Mouse (Mus musculus) hindbrain, embryonic 15.5 days (tissue): ENCODE measurements around the gene Lsamp. TPM values are rescaled to one million over a fixed set of nuclear protein-coding genes. Genes with fewer than 3 reads are reported as not detected.
A peak's percentile ranks its signal among the peaks of the same experiment; 100 is the strongest.

ENCODE experiments used
- ATAC-seq: fragments of 200-750 bp; cut with Nextera tagmentation; 2 replicates; pipeline ENCODE4 v1.8.0; 2017; ENCODE audit warnings: low read depth, moderate number of reproducible peaks, moderate TSS enrichment; ENCODE audit not compliant: low FRiP score
- H3K27ac ChIP-seq: fragments of 300-500 bp; sonication (generic); replicated peaks from 2 replicates; pipeline ENCODE4 v1.5.1; 2015; ENCODE audit warnings: mild to moderate bottlenecking, inconsistent platforms
- H3K27me3 ChIP-seq: fragments of 300-500 bp; sonication (generic); 2 replicates; pipeline ENCODE4 v1.6.1; 2015; ENCODE audit warnings: control low read depth, inconsistent platforms
- H3K36me3 ChIP-seq: fragments of 300-500 bp; sonication (generic); 2 replicates; pipeline ENCODE4 v1.6.1; 2015; ENCODE audit warnings: control low read depth, inconsistent platforms
- H3K4me1 ChIP-seq: fragments of 300-500 bp; sonication (generic); replicated peaks from 2 replicates; pipeline ENCODE4 v1.6.1; 2015; ENCODE audit warnings: control low read depth, inconsistent platforms
- H3K4me2 ChIP-seq: fragments of 300-500 bp; sonication (generic); 2 replicates; pipeline ENCODE4 v1.6.1; 2015; ENCODE audit warnings: moderate library complexity, mild to moderate bottlenecking, inconsistent platforms
- H3K4me3 ChIP-seq: fragments of 300-500 bp; sonication (generic); 2 replicates; pipeline ENCODE4 v1.5.1; 2015; ENCODE audit warnings: mild to moderate bottlenecking, inconsistent platforms
- H3K9ac ChIP-seq: fragments of 300-500 bp; sonication (generic); 2 replicates; pipeline ENCODE4 v1.6.1; 2015; ENCODE audit warnings: inconsistent platforms
- H3K9me3 ChIP-seq: fragments of 300-500 bp; sonication (generic); 2 replicates; pipeline ENCODE4 v1.6.1; 2016; ENCODE audit warnings: control low read depth, inconsistent platforms
- WGBS: fragments of 180-500 bp; shearing (Covaris S2); methylation state at CpG from one replicate; pipeline ENCODE4 v1.1.7; 2015; 5-methylcytosine and 5-hydroxymethylcytosine counted together
- polyA plus RNA-seq: library from polyadenylated mRNA; unstranded; fragments of >200 nt; fragmentation: Nextera tagmentation; extraction: Ambion mirVana; gene quantifications from 2 replicates; pipeline ENCODE4 v1.2.1, GENCODE M21; 2015

Gene Lsamp
- polyA plus RNA-seq, 1 experiment from 2014 or later = 89.3 TPM

- H3K9ac ChIP-seq = no peak overlapping the region
- H3K4me1 ChIP-seq = peaks cover 26% of the 10 kb centered on the region
- H3K4me3 ChIP-seq = no peak overlapping the region
- H3K9me3 ChIP-seq = no peaks in the 10 kb centered on the region
- no peaks in the 10 kb centered on the region for H3K36me3 ChIP-seq
- H3K4me2 ChIP-seq = no peak overlapping the region
- no peak overlapping the region for H3K27ac ChIP-seq
- WGBS = 47% methylated on average over 3 of the region's 3 CpGs
- peak; percentile 79 for ATAC-seq
- H3K27me3 ChIP-seq = no peaks in the 10 kb centered on the region
Measured at GRCm38 (mm10) chr16:40710068-40710467, 725.9 kb downstream of the Lsamp start.

DNA sequence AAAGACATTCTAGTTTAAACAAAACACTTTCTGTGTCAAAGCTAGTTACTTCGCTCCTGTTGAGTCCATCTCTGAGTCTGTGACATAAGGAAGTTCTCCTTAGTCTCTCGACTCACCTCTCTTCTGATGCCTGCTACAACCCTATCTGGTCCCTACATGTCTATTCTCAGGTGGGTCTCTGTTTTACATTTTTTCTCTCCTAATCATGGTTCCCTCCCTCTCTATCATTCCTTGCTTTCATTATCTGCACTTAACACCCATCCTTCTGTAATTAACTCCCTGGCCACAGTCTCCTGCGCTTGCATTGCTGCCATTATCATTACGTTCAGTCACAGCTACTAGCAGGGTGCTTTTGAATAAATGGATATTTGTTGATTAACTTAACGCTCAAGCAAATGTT lies 726.3 kb downstream of the Lsamp start:
- WGBS = 57% methylated on average over 5 of the region's 5 CpGs
- no peak overlapping the region for H3K27ac ChIP-seq
- no peak overlapping the region for H3K4me3 ChIP-seq
- H3K27me3 ChIP-seq = no peaks in the 10 kb centered on the region
- H3K9ac ChIP-seq = no peak overlapping the region
- no peak overlapping the region for H3K4me2 ChIP-seq
- H3K4me1 ChIP-seq = peaks cover 26% of the 10 kb centered on the region
- no peaks in the 10 kb centered on the region for H3K9me3 ChIP-seq
- no peaks in the 10 kb centered on the region for H3K36me3 ChIP-seq
- 0 out of 2 replicates have a peak, but pooled peaks have one; percentile 19 for ATAC-seq

DNA sequence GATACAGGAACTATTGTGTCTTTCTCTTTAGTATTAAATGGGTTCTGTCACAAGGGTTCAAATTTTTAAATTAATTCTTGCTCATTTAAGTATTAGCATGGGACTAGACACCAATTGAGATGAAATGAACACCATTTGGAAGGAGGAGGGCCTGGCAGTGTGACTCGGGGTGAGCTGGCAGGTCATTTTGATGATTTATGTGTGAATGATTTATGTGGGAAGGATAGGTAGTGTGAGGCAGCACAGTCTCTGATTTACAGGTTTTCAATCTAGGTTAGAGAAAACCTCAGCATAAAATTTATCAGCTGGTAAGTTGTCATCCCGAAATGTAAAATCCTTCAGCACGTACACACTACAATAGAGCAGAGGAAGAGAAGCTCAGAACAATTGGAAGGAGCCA lies 729.6 kb downstream of the Lsamp start:
- no peaks in the 10 kb centered on the region for H3K36me3 ChIP-seq
- no peak for ATAC-seq
- H3K27me3 ChIP-seq = no peaks in the 10 kb centered on the region
- 56% methylated on average over 3 of the region's 3 CpGs for WGBS
- H3K4me1 ChIP-seq = peaks cover 13% of the 10 kb centered on the region
- no peak overlapping the region for H3K9ac ChIP-seq
- no peak overlapping the region for H3K27ac ChIP-seq
- H3K4me3 ChIP-seq = no peak overlapping the region
- H3K4me2 ChIP-seq = no peak overlapping the region
- H3K9me3 ChIP-seq = no peaks in the 10 kb centered on the region

DNA sequence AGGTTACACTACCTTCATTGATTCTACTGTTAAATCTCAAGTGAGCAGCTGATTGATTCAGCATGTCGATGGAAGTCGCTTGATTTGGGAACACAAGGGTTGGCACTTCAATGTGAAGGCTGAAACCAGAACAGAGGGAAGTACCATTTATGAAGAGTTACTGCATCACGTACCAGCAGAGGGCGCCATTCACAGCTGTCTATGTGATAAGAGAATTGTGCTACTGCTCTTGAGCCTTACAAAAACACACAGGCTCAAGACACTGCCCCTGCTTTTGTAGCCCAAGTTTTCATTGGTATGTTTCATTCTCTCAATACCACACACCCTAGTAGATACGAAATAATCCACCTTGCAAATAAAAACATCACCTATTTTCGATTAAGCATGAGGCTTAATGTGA lies 754.9 kb downstream of the Lsamp start:
- 45% methylated on average over 6 of the region's 6 CpGs for WGBS
- Histone ChIP-seq H3K4me3 (no peak overlapping the region), H3K4me1 (no peaks in the 10 kb centered on the region), H3K36me3 (no peaks in the 10 kb centered on the region), H3K4me2 (no peak overlapping the region), H3K9ac (no peak overlapping the region), H3K27ac (peak overlapping the region; percentile 45), H3K27me3 (no peaks in the 10 kb centered on the region), H3K9me3 (no peaks in the 10 kb centered on the region)
- ATAC-seq = no peak

- Histone ChIP-seq H3K4me1 (no peaks in the 10 kb centered on the region), H3K9ac (no peak overlapping the region), H3K27ac (peak overlapping the region; percentile 45), H3K27me3 (no peaks in the 10 kb centered on the region), H3K4me3 (no peak overlapping the region), H3K4me2 (no peak overlapping the region), H3K36me3 (no peaks in the 10 kb centered on the region), H3K9me3 (no peaks in the 10 kb centered on the region)
- no peak for ATAC-seq
- WGBS = 54% methylated on average over 6 of the region's 6 CpGs
Measured at GRCm38 (mm10) chr16:40739771-40740170, 755.6 kb downstream of the Lsamp start.

- no peaks in the 10 kb centered on the region for H3K9me3 ChIP-seq
- no peaks in the 10 kb centered on the region for H3K36me3 ChIP-seq
- H3K27ac ChIP-seq = no peak overlapping the region
- no peak overlapping the region for H3K4me3 ChIP-seq
- no peaks in the 10 kb centered on the region for H3K27me3 ChIP-seq
- H3K9ac ChIP-seq = no peak overlapping the region
- ATAC-seq = no peak
- H3K4me1 ChIP-seq = no peaks in the 10 kb centered on the region
- no peak overlapping the region for H3K4me2 ChIP-seq
- 55% methylated on average over 8 of the region's 8 CpGs for WGBS
Measured at GRCm38 (mm10) chr16:40740273-40740672, 756.1 kb downstream of the Lsamp start.

GRCm38 (mm10) chr16:40827191-40827590 lies 843.0 kb downstream of the Lsamp start:
- Histone ChIP-seq H3K4me1 (no peaks in the 10 kb centered on the region), H3K27me3 (no peaks in the 10 kb centered on the region), H3K9ac (no peak overlapping the region), H3K36me3 (no peaks in the 10 kb centered on the region), H3K27ac (no peak overlapping the region), H3K4me3 (no peak overlapping the region), H3K9me3 (no peaks in the 10 kb centered on the region), H3K4me2 (no peak overlapping the region)
- ATAC-seq = no peak
- WGBS = 78% methylated on average over 1 of the region's 1 CpGs

GRCm38 (mm10) chr16:40831536-40831935 lies 847.4 kb downstream of the Lsamp start:
- Histone ChIP-seq H3K36me3 (no peaks in the 10 kb centered on the region), H3K4me2 (no peak overlapping the region), H3K9me3 (no peaks in the 10 kb centered on the region), H3K4me1 (no peaks in the 10 kb centered on the region), H3K27me3 (no peaks in the 10 kb centered on the region), H3K4me3 (no peak overlapping the region), H3K27ac (no peak overlapping the region), H3K9ac (no peak overlapping the region)
- ATAC-seq = no peak

GRCm38 (mm10) chr16:40841765-40842164 lies 857.6 kb downstream of the Lsamp start:
- Histone ChIP-seq H3K36me3 (no peaks in the 10 kb centered on the region), H3K27me3 (no peaks in the 10 kb centered on the region), H3K4me3 (no peak overlapping the region), H3K27ac (no peak overlapping the region), H3K9me3 (no peaks in the 10 kb centered on the region), H3K9ac (no peak overlapping the region), H3K4me2 (no peak overlapping the region), H3K4me1 (no peaks in the 10 kb centered on the region)
- no peak for ATAC-seq
- 61% methylated on average over 1 of the region's 1 CpGs for WGBS

- no peaks in the 10 kb centered on the region for H3K9me3 ChIP-seq
- no peak overlapping the region for H3K4me3 ChIP-seq
- no peak for ATAC-seq
- H3K4me1 ChIP-seq = no peaks in the 10 kb centered on the region
- no peaks in the 10 kb centered on the region for H3K27me3 ChIP-seq
- H3K36me3 ChIP-seq = no peaks in the 10 kb centered on the region
- H3K27ac ChIP-seq = no peak overlapping the region
- no peak overlapping the region for H3K9ac ChIP-seq
- H3K4me2 ChIP-seq = no peak overlapping the region
Measured at GRCm38 (mm10) chr16:40866733-40867132, 882.6 kb downstream of the Lsamp start.

DNA sequence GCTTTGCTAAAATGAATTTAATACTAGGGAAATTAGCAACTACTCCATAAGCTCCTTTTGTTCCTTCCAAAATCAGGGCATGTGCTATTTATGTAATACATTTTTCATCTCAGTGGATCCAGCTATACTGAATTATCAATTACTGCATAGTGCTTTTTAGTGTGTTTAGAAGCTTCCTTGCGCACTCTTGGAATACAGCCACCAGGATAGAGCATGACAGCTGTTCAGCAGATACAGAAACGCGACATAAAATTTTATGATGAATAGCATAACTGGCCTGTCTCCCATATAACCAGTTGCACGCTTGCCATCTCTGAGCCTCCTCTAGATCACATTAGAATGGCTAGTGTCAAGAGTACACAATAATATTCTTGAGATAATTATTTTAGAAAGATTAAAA lies 894.1 kb downstream of the Lsamp start:
- H3K27ac ChIP-seq = no peak overlapping the region
- no peak overlapping the region for H3K9ac ChIP-seq
- no peaks in the 10 kb centered on the region for H3K27me3 ChIP-seq
- no peak for ATAC-seq
- no peaks in the 10 kb centered on the region for H3K36me3 ChIP-seq
- no peak overlapping the region for H3K4me2 ChIP-seq
- H3K4me1 ChIP-seq = 0 out of 2 replicates have a peak, but pooled peaks cover 3% of the 10 kb centered on the region
- WGBS = 70% methylated on average over 4 of the region's 4 CpGs
- no peak overlapping the region for H3K4me3 ChIP-seq
- no peaks in the 10 kb centered on the region for H3K9me3 ChIP-seq

DNA sequence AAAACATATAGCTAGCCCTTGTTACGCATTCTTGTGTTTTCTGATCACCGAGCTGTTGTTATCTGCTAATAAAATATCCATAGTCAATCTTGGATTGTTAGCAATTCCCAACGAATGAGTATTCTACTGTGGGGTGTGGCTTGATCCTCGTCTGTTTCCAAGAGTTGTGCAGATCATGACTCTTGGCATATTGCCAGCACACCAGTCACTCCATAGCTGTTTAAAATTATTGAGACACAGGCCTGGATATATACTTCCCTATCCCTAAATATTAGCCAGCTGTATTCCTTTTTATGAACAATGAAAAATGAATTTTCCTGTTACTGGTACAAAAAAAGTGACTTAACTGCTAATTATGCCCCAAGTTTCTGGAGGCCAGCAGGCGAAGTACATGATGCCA lies 897.8 kb downstream of the Lsamp start:
- Histone ChIP-seq H3K4me1 (0 out of 2 replicates have a peak, but pooled peaks cover 3% of the 10 kb centered on the region), H3K9me3 (no peaks in the 10 kb centered on the region), H3K27ac (no peak overlapping the region), H3K27me3 (no peaks in the 10 kb centered on the region), H3K36me3 (no peaks in the 10 kb centered on the region), H3K9ac (no peak overlapping the region), H3K4me2 (no peak overlapping the region), H3K4me3 (no peak overlapping the region)
- ATAC-seq = no peak
- 72% methylated on average over 5 of the region's 5 CpGs for WGBS

GRCm38 (mm10) chr16:40891338-40891737 lies 907.2 kb downstream of the Lsamp start:
- Histone ChIP-seq H3K4me3 (no peak overlapping the region), H3K4me2 (no peak overlapping the region), H3K9me3 (no peaks in the 10 kb centered on the region), H3K27me3 (no peaks in the 10 kb centered on the region), H3K9ac (no peak overlapping the region), H3K36me3 (no peaks in the 10 kb centered on the region), H3K4me1 (no peaks in the 10 kb centered on the region), H3K27ac (no peak overlapping the region)
- 26% methylated on average over 7 of the region's 7 CpGs for WGBS
- peak; percentile 74 for ATAC-seq
